Mouse (Mus musculus) inflammation-experienced regulatory T-cells (primary cell): Measurements from ENCODE around the gene Bub1b. TPM values are rescaled to one million over a fixed set of nuclear protein-coding genes. Genes with fewer than 3 reads are reported as not detected.

Experiments used
- polyA plus RNA-seq, 2 experiments: library from polyadenylated mRNA; unstranded; fragments of 100-300 nt; shearing (Covaris generic); gene quantifications; one replicate each; pipeline ENCODE4 v1.2.1; 2017

Gene Bub1b
- 1 to 10 TPM; 1.6 to 2.4 TPM for polyA plus RNA-seq

DNA sequence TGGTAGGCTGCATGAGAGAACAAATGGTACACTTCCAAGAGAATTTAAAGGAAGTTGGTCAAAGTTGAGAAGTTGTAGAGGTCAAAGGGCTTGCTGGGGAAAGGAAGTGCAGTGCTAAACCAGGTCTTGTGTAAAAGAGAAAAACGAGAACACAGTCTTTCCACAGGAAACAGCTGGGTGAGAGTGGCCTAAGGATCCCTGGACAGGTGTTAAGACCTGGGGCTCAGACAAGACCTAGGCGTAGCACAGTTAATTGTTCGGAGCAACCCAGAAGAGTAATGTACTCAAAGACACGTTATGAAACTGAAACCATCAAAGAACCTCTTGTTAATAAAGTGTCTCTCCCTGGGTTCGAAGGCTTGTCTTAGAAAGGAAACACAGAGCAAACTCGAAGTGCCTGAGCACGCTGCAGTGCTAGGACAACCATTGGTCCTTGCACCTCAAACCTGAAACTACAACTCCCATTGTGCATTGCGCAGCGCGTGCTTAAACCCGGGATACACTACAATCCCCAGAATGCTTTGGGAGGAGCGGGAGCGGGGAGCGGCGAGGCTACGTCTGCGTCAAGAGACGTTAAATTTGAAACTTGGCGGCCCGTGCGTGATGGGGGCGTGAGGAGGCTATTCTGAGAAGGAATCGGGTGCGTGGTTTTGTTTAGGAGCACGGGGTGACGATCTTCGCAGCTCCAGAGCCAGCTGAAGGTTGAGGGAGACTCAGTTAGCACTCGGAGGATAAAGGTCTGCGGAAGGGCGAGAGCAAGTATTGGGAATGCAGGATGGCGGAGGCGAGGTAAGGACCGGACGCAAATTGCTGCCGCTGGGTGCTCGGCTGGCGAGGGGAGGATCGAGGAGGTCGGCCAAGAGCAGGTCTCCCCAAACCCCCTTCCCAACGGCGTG lies at the start of gene Bub1b:
Bub1b (plus strand) TSS at position 539 of the 896 bp plus-strand sequence.

GRCm38 (mm10) chr2:118549507-118550473 lies 48.2 kb upstream of the Bub1b start, which contains the start of gene Bmf:
Gene Bmf, minus strand, starts transcription at chr2:118549687.

DNA sequence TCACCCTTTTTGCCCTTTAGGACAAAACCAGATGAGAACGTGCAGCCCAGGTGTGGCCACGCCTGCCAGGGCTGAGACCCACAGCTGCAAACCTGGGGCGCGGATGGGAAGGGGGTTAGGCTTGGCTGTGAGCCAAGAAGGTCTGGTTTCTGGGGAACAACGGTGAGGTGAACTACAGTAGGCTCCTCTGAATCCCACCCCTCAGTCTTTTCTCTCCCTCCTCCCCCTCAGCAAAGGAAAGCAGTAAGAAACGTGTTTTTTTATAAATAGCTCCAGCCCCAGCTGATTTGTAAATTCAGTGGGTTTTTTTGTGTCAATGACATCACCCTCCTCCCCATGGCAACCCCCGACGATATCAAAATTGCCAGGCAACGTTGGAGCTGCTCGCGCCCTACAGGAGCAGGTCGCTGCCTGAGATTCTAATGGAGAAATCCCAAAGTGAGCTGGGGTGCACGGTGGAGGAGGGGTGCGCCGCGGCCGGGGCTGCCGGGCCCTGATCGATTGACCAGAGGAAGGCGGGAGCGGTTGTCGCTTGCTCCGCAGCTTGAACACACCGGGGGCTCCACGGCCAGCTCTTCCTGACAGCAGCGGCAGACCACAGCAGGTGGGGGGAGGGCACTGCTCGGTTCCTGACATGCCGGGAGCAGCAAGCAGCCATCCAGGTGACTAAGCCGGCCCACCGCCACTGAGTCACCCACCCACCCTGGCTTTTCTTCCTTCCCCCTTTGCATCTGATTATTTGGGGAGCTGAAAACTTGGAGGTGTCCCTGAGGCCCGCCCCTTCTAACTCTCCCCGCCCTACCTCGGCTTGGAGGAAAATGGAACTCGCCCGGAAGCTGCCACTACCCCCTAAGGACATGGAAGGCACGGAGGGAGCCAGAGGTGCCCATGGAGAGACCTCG lies 65.1 kb downstream of the Bub1b start, which contains the start of gene Pak6:
Pak6 (plus strand) TSS at position 402 of the 902 bp plus-strand sequence.

Other genes starting within 250 kb of the Bub1b start
- 1 to 10 TPM in 1 of 2 experiments, under 1 TPM in 1; 0.10 to 1.4 TPM for gene Gpr176, start 224.8 kb upstream of the Bub1b start, polyA plus RNA-seq
- gene Eif2ak4, start 209.6 kb upstream of the Bub1b start, polyA plus RNA-seq: 10 to 100 TPM in 1 of 2 experiments, 1 to 10 TPM in 1; 8.4 to 10.7 TPM
- gene Srp14, start 118.5 kb upstream of the Bub1b start, polyA plus RNA-seq: 100 to 1,000 TPM; 288 to 313 TPM
- gene Bmf, start 48.5 kb upstream of the Bub1b start, polyA plus RNA-seq: 1 to 10 TPM; 2.3 to 4.3 TPM
- gene Pak6, start 65.1 kb downstream of the Bub1b start, polyA plus RNA-seq: 1 to 10 TPM in 1 of 2 experiments, under 1 TPM in 1; 0.98 to 4.6 TPM
- not detected for gene Ankrd63, start 105.8 kb downstream of the Bub1b start, polyA plus RNA-seq
- 10 to 100 TPM; 43.8 to 46.0 TPM for gene Plcb2, start 130.2 kb downstream of the Bub1b start, polyA plus RNA-seq
- gene Inafm2, start 147.5 kb downstream of the Bub1b start, polyA plus RNA-seq: 10 to 100 TPM; 11.0 to 14.9 TPM
- gene Ccdc9b, start 164.4 kb downstream of the Bub1b start, polyA plus RNA-seq: under 1 TPM in 1 of 2 experiments, not detected in 1; 0.07 TPM
- not detected for gene Phgr1, start 174.6 kb downstream of the Bub1b start, polyA plus RNA-seq
- gene Disp2, start 181.5 kb downstream of the Bub1b start, polyA plus RNA-seq: 1 to 10 TPM in 1 of 2 experiments, under 1 TPM in 1; 0.18 to 4.6 TPM
- gene Knstrn, start 215.8 kb downstream of the Bub1b start, polyA plus RNA-seq: 10 to 100 TPM in 1 of 2 experiments, 1 to 10 TPM in 1; 9.2 to 14.6 TPM